Mouse (Mus musculus): ENCODE measurements around the gene Exd1.

- TF ChIP-seq CTCF (IDR thresholded peaks at IDR 0.05; ENCODE audit: low read depth, low read length): no peak
- TF ChIP-seq POLR2A (IDR thresholded peaks at IDR 0.05; ENCODE audit: insufficient read depth, low read length): no peak
- no peak for TF ChIP-seq EP300 (IDR thresholded peaks at IDR 0.05; ENCODE audit: insufficient read depth, low read depth, low read length)
Measured at GRCm38 (mm10) chr2:119591247-119591646, 43.8 kb upstream of the Exd1 start.
